Mouse (Mus musculus) layer of hippocampus, adult 6 months (tissue): ENCODE data around the gene Scn4b. TPM values are rescaled to one million over a fixed set of nuclear protein-coding genes. Genes with fewer than 3 reads are reported as not detected.

Experiments used
- long read RNA-seq, 2 experiments: library from polyadenylated mRNA; unstranded; transcript quantifications; one replicate each; pipeline ENCODE4 v2.0.0; 2019 to 2020
- polyA plus RNA-seq: library from polyadenylated mRNA; unstranded; fragments of <200 nt; fragmentation: Nextera tagmentation; gene quantifications from 2 replicates; pipeline ENCODE4 v1.2.3, GENCODE M21; 2021

Gene Scn4b
- 2.8 and 2.9 TPM in 2 replicates for polyA plus RNA-seq
- long read RNA-seq, experiment 1, result 0 reads
- long read RNA-seq, experiment 2, full-length matches to known transcripts, result 4 of 11 reads
- long read RNA-seq, experiment 2, partial matches to known transcripts, result 6 of 11 reads
- long read RNA-seq, experiment 2, other reads (novel, unspliced or antisense), result 1 of 11 reads

GRCm38 (mm10) chr9:45138191-45139032, at the start of gene Scn4b:
Gene Scn4b, plus strand, starts transcription at chr9:45138395.

GRCm38 (mm10) chr9:45117741-45118431, 20.3 kb upstream of the Scn4b start, which contains the start of gene Scn2b:
Gene Scn2b, plus strand, starts transcription at chr9:45117782.

GRCm38 (mm10) chr9:45181770-45182169, 43.6 kb downstream of the Scn4b start, which contains the start of gene BC049352:
Gene BC049352, plus strand, starts transcription at chr9:45182007.

Other genes starting within 250 kb of the Scn4b start
- 1,476 and 1,758 TPM in 2 replicates for gene Atp5l, start 217.7 kb upstream of the Scn4b start, polyA plus RNA-seq
- 42.6 and 43.5 TPM in 2 replicates for gene Ube4a, start 172.8 kb upstream of the Scn4b start, polyA plus RNA-seq
- gene Cd3g, start 158.0 kb upstream of the Scn4b start, polyA plus RNA-seq, result 0.24 and 0.44 TPM in 2 replicates
- 0.24 and 0.25 TPM in 2 replicates for gene Cd3d, start 156.6 kb upstream of the Scn4b start, polyA plus RNA-seq
- gene Cd3e, start 128.8 kb upstream of the Scn4b start, polyA plus RNA-seq, result 0.15 TPM in 1 of 2 replicates, not detected in the other
- gene Mpzl2, start 98.6 kb upstream of the Scn4b start, polyA plus RNA-seq, result 0.23 and 0.65 TPM in 2 replicates
- 1.1 TPM in 2 replicates for gene Mpzl3, start 83.2 kb upstream of the Scn4b start, polyA plus RNA-seq
- gene Jaml, start 59.2 kb upstream of the Scn4b start, polyA plus RNA-seq, result 0.18 and 0.26 TPM in 2 replicates
- gene Scn2b, start 20.6 kb upstream of the Scn4b start, polyA plus RNA-seq, result 256 and 455 TPM in 2 replicates
- gene BC049352, start 43.6 kb downstream of the Scn4b start, polyA plus RNA-seq, result 0.87 and 1.0 TPM in 2 replicates
- not detected in 2 replicates for gene Tmprss4, start 65.7 kb downstream of the Scn4b start, polyA plus RNA-seq
- gene Il10ra, start 130.8 kb downstream of the Scn4b start, polyA plus RNA-seq, result 1.9 and 2.2 TPM in 2 replicates
- not detected in 2 replicates for gene Tmprss13, start 180.7 kb downstream of the Scn4b start, polyA plus RNA-seq
- 109 and 130 TPM in 2 replicates for gene Fxyd6, start 231.8 kb downstream of the Scn4b start, polyA plus RNA-seq